8 mouse cellular contexts compared by ENCODE assay signal in the genomic region with DNA sequence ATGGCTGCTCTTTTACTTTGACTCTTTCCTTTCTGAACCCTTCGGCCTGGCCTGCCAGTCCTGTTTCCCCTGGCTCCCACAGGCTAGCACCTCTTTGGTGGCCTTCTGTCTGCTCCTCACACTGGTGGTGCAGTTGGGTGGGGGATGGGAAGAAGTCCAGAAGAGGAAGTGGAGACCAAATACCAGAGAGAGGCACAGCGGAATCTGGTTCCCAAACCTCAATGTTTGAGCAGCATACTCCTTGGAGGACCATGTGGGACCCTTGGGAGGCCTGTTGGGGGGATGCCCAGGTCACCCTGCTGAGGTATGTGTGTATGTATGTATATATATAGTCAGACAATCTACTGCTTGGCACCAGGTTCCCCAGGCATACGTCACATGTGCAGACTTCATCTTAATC. TPM values are rescaled to one million over a fixed set of nuclear protein-coding genes. Genes with fewer than 3 reads are reported as not detected.
DNase-seq lines count a peak whose midpoint lies in the region; ATAC-seq and TF ChIP-seq lines count a peak whose summit lies in the region.

No protein-coding gene starts in this region.

- no peak overlapping the region for H3K4me3 ChIP-seq in heart, embryonic 15.5 days
- H3K4me3 ChIP-seq in CH12.LX (replicated peaks in 1 of 3; ENCODE audit: low read depth in 2 of 3, low read length in 2 of 3, poor library complexity in 1 of 3) (peak overlapping the region in 2 of 3 experiments; percentile 18 to 46), myocyte (peak overlapping the region; percentile 15)
- H3K4me3 ChIP-seq in intestine, embryonic 14.5 days (ENCODE audit: low read depth, low read length) = no peak overlapping the region

- H3K27me3 ChIP-seq in heart, embryonic 15.5 days = no peaks in the 10 kb centered on the region
- H3K27me3 ChIP-seq in CH12.LX (replicated peaks) = no peaks in the 10 kb centered on the region
- H3K27me3 ChIP-seq in intestine, embryonic 14.5 days (replicated peaks; ENCODE audit: control insufficient read depth, insufficient read depth, low read length) = no peaks in the 10 kb centered on the region
- no peaks in the 10 kb centered on the region for H3K27me3 ChIP-seq in myocyte (ENCODE audit: control insufficient read depth, insufficient read depth, insufficient read length)

- no peak for DNase-seq in heart, postnatal 4 days
- peak; percentile 71 for DNase-seq in CH12.LX (ENCODE audit: extremely low read depth)
- no peak for DNase-seq in intestine, embryonic 14.5 days (ENCODE audit: low spot score)
- DNase-seq in cerebellum, postnatal 4 days (ENCODE audit: low spot score in 2 of 2) = no peak
- DNase-seq in frontal cortex, postnatal 36 days (ENCODE audit: low spot score in 2 of 2) = no peak
- DNase-seq in cerebellum, adult 18-20 months = no peak

- H3K79me2 ChIP-seq in CH12.LX (replicated peaks; ENCODE audit: control insufficient read depth, extremely low read depth, insufficient read depth, poor library complexity, severe bottlenecking) = no peaks in the 10 kb centered on the region
- no peaks in the 10 kb centered on the region for H3K79me2 ChIP-seq in myocyte (ENCODE audit: control insufficient read depth, insufficient read depth)

- dilution Hi-C loops in CH12.LX (cut with MboI; ENCODE audit: extremely low pct_ligation_motif_present, extremely low pct_unique_long_range_greater_than_20kb, low sequenced_read_pairs) = no loop called here

- TF ChIP-seq CTCF in CH12.LX (conservative IDR thresholded peaks at IDR 0.05 in 1 of 2, IDR thresholded peaks at IDR 0.05 in 1 of 2; ENCODE audit: low read depth in 2 of 2, low read length in 2 of 2) = no peak

- peak overlapping the region; percentile 72; the same call in 1 of the 2 replicates for H3K27ac ChIP-seq in heart, embryonic 15.5 days
- H3K27ac ChIP-seq in CH12.LX (ENCODE audit: insufficient read depth, low read depth) = peak overlapping the region; percentile 91
- peak overlapping the region; percentile 79 for H3K27ac ChIP-seq in intestine, embryonic 14.5 days (ENCODE audit: low read depth)

- in situ Hi-C loops in CH12.LX (cut with MboI; ENCODE audit: low pct_ligation_motif_present, low pct_unique_long_range_greater_than_20kb, low sequenced_read_pairs) = no loop called here

- H3K9ac ChIP-seq in heart, embryonic 15.5 days = no peak overlapping the region
- H3K9ac ChIP-seq in CH12.LX (ENCODE audit: insufficient read depth, low read depth) = peak overlapping the region; percentile 28; the same call in 1 of the 2 replicates
- no peak overlapping the region for H3K9ac ChIP-seq in intestine, embryonic 14.5 days (ENCODE audit: low read length)

- peaks cover 38% of the 10 kb centered on the region for H3K4me1 ChIP-seq in heart, embryonic 15.5 days (replicated peaks)
- peaks cover 30 to 53% of the 10 kb centered on the region in 2 experiments for H3K4me1 ChIP-seq in CH12.LX (ENCODE audit: control insufficient read depth in 1 of 2, insufficient read depth in 2 of 2)
- H3K4me1 ChIP-seq in intestine, embryonic 14.5 days (replicated peaks; ENCODE audit: control insufficient read depth, insufficient read depth, low read length) = peaks cover 39% of the 10 kb centered on the region

- peak; percentile 64 for TF ChIP-seq EP300 in CH12.LX (IDR thresholded peaks at IDR 0.05; ENCODE audit: low read length)

- no peaks in the 10 kb centered on the region for H3K36me3 ChIP-seq in heart, embryonic 15.5 days
- H3K36me3 ChIP-seq in CH12.LX (replicated peaks in 1 of 2; ENCODE audit: control insufficient read depth in 1 of 2, insufficient read depth in 1 of 2, low read length in 1 of 2) (no peaks in the 10 kb centered on the region), myocyte (ENCODE audit: control insufficient read depth, insufficient read depth) (no peaks in the 10 kb centered on the region)
- no peaks in the 10 kb centered on the region for H3K36me3 ChIP-seq in intestine, embryonic 14.5 days (ENCODE audit: control insufficient read depth, insufficient read depth, low read length)

- H3ac ChIP-seq in myocyte (ENCODE audit: control insufficient read depth, insufficient read length) = no peak overlapping the region

- TF ChIP-seq POLR2A in CH12.LX (IDR thresholded peaks at IDR 0.05; ENCODE audit: low read depth, low read length) (no peak), myocyte (IDR thresholded peaks at IDR 0.05; ENCODE audit: insufficient read length, low read depth) (no peak)

- no peaks in the 10 kb centered on the region for H3K9me3 ChIP-seq in heart, embryonic 15.5 days (replicated peaks)
- peaks cover 5% of the 10 kb centered on the region for H3K9me3 ChIP-seq in CH12.LX (replicated peaks; ENCODE audit: low read length)
- H3K9me3 ChIP-seq in intestine, embryonic 14.5 days (ENCODE audit: control insufficient read depth, low read length) = no peaks in the 10 kb centered on the region

- no peak for ATAC-seq in heart, embryonic 15.5 days (replicated peaks; ENCODE audit: insufficient number of reproducible peaks, insufficient read depth, low FRiP score, low read depth)
- ATAC-seq in intestine, embryonic 14.5 days (replicated peaks; ENCODE audit: low FRiP score, low TSS enrichment, low read depth) = no peak

- no peak for TF ChIP-seq RAD21 in CH12.LX (IDR thresholded peaks at IDR 0.05; ENCODE audit: low read depth, low read length)

- H3K4me2 ChIP-seq in heart, embryonic 15.5 days = no peak overlapping the region
- H3K4me2 ChIP-seq in CH12.LX (ENCODE audit: insufficient read depth, low read depth, poor library complexity, severe bottlenecking) = peak overlapping the region; percentile 62
- no peak overlapping the region for H3K4me2 ChIP-seq in intestine, embryonic 14.5 days (ENCODE audit: low read length)
- H3K4me2 ChIP-seq in myocyte (ENCODE audit: low read depth) = peak overlapping the region; percentile 80

- WGBS in heart, embryonic 15.5 days = 47% methylated on average over 3 of the region's 3 CpGs
- 75% methylated on average over 3 of the region's 3 CpGs for WGBS in intestine, embryonic 14.5 days

TF ChIP-seq in CH12.LX, 34 proteins besides CTCF, POLR2A, EP300 and RAD21 (continues in another document):
- no peak for TF ChIP-seq JUN (IDR thresholded peaks at IDR 0.05; ENCODE audit: insufficient read depth, low read depth, low read length)
- TF ChIP-seq TBP (conservative IDR thresholded peaks at IDR 0.05; ENCODE audit: low read depth, low read length) = no peak
- TF ChIP-seq MAX (IDR thresholded peaks at IDR 0.05; ENCODE audit: low read length) = 0 out of 2 replicates have a peak, but pooled peaks have one; percentile 28
- no peak for TF ChIP-seq NRF1 (IDR thresholded peaks at IDR 0.05; ENCODE audit: low read depth, low read length)
- TF ChIP-seq NELFE (IDR thresholded peaks at IDR 0.05; ENCODE audit: low read depth, low read length) = peak; percentile 38; the same call in 1 of the 2 replicates
- TF ChIP-seq IRF4 (IDR thresholded peaks at IDR 0.05; ENCODE audit: low read depth, low read length) = peak; percentile 83
- no peak for TF ChIP-seq ZC3H11A (IDR thresholded peaks at IDR 0.05; ENCODE audit: low read depth, low read length)
- no peak for TF ChIP-seq MXI1 (IDR thresholded peaks at IDR 0.05; ENCODE audit: low read depth, low read length)
- TF ChIP-seq SIN3A (IDR thresholded peaks at IDR 0.05; ENCODE audit: low read length) = no peak
- TF ChIP-seq E2F4 (IDR thresholded peaks at IDR 0.05; ENCODE audit: insufficient replicate concordance, low read depth, low read length) = no peak
- TF ChIP-seq MYC (IDR thresholded peaks at IDR 0.05; ENCODE audit: low read depth, low read length) = peak; percentile 48; the same call in 1 of the 2 replicates
- TF ChIP-seq USF2 (conservative IDR thresholded peaks at IDR 0.05; ENCODE audit: low read depth, low read length) = no peak
- peak; percentile 20 for TF ChIP-seq SMC3 (IDR thresholded peaks at IDR 0.05; ENCODE audit: low read depth, low read length)

TF ChIP-seq in myocyte, 11 proteins besides CTCF, POLR2A, EP300 and RAD21:
- TF ChIP-seq USF1 (IDR thresholded peaks at IDR 0.05; ENCODE audit: low read depth) (no peak), MAX (IDR thresholded peaks at IDR 0.05; ENCODE audit: low read depth) (no peak), MYOG (IDR thresholded peaks at IDR 0.05; ENCODE audit: control insufficient read depth in 1 of 3, insufficient read depth in 1 of 3, insufficient read length in 2 of 3, low read depth in 2 of 3) (no peak), CEBPB (IDR thresholded peaks at IDR 0.05; ENCODE audit: insufficient read depth, poor library complexity, severe bottlenecking) (no peak), REST (IDR thresholded peaks at IDR 0.05; ENCODE audit: insufficient read depth, insufficient read length) (no peak), TCF3 (IDR thresholded peaks at IDR 0.05; ENCODE audit: insufficient read length, low read depth) (no peak)

RNA-seq across cellular contexts. Expression of a gene that starts 21.0 kb away (rescaled TPM):
- 0.15 TPM in 1 of 2 replicates, not detected in the other for polyA plus RNA-seq in heart, embryonic 15.5 days (2015; fragmentation: Nextera tagmentation; extraction: Ambion mirVana)
- not detected for total RNA-seq in heart, postnatal 4 days (2021)
- total RNA-seq in CH12.LX (2012; rRNA removed) = 0.71 and 0.72 TPM in 2 replicates
- total RNA-seq in CH12.LX (2014; rRNA removed) = not detected in 2 replicates
- 0.47 and 0.57 TPM in 2 replicates for polyA plus RNA-seq in CH12.LX (2012; ENCODE audit: insufficient read length, low read depth)
- polyA plus RNA-seq in intestine, embryonic 14.5 days (2014; fragmentation: Nextera tagmentation; extraction: Ambion mirVana) = 0.60 and 0.68 TPM in 2 replicates
- polyA plus RNA-seq in myocyte (2012; fragmentation: generic; extraction: Trizol) = 0.19 TPM

RNA-seq across cellular contexts. Expression of a gene that starts 24.2 kb away (rescaled TPM):
- polyA plus RNA-seq in heart, embryonic 15.5 days (2015; fragmentation: Nextera tagmentation; extraction: Ambion mirVana) = 10.2 and 24.9 TPM in 2 replicates
- total RNA-seq in heart, postnatal 4 days (2021) = 10 to 100 TPM; 11.8 to 12.2 TPM
- total RNA-seq in CH12.LX (2012; rRNA removed) (46.4 and 64.9 TPM in 2 replicates), CH12.LX (2014; rRNA removed) (19.8 and 23.6 TPM in 2 replicates)
- polyA plus RNA-seq in CH12.LX (2012; ENCODE audit: insufficient read length, low read depth) (17.8 and 18.2 TPM in 2 replicates), myocyte (2012; fragmentation: generic; extraction: Trizol) (25.0 TPM)
- 34.3 and 35.5 TPM in 2 replicates for polyA plus RNA-seq in intestine, embryonic 14.5 days (2014; fragmentation: Nextera tagmentation; extraction: Ambion mirVana)

Comparison
In these comparisons a context has a peak if more than half of its experiments do, and no peak if none do; other contexts are left out.
1. H3K4me2 ChIP-seq: peak in CH12.LX (single experiment) and myocyte (single experiment); none in heart, embryonic 15.5 days (single experiment) and intestine, embryonic 14.5 days (single experiment).
2. H3K4me3 ChIP-seq: peak in CH12.LX (2 of 3) and myocyte (single experiment); none in heart, embryonic 15.5 days (single experiment) and intestine, embryonic 14.5 days (single experiment).
3. Peak in every context shown above with its lines, with median percentiles within 50 percentile points of each other: H3K27ac ChIP-seq.